Mouse (Mus musculus) right cerebral cortex, postnatal 14 days (tissue): ENCODE results near the gene Lrrc73.

Source experiments
- DNase-seq: peaks from one replicate; pipeline ENCODE4 v3.0.0; 2022

Lrrc73 gene

GRCm38 (mm10) chr17:46297028-46297363 is 43.7 kb downstream of the Lrrc73 start:
- no peak for DNase-seq

GRCm38 (mm10) chr17:46297364-46298219 is 44.3 kb downstream of the Lrrc73 start, which contains the start of gene Dlk2:
TSS of gene Dlk2 (plus strand) at chr17:46297421.
- DNase-seq = peak; percentile 73

GRCm38 (mm10) chr17:46298220-46298913 is 45.0 kb downstream of the Lrrc73 start:
- DNase-seq = peak; percentile 87

DNA sequence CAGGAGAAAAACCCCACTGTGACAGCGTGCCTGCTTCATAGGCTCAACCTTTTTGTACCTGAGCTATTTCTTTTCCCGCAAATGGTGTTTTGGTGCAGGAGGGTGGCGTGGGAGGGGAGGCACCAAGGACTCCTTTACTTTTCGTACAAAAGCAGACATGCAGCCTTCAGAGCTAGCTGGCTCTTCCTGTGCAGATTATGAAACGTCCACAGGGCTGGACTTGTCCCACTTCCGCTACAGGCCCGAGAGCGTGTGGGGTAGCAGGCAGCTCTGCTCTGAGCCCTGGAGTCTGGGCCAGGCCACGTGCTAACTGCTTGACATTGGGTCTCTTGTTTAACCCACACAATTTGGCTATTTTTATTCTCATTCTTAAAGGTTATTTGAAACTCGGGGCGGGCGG is 48.6 kb downstream of the Lrrc73 start:
- no peak for DNase-seq

DNA sequence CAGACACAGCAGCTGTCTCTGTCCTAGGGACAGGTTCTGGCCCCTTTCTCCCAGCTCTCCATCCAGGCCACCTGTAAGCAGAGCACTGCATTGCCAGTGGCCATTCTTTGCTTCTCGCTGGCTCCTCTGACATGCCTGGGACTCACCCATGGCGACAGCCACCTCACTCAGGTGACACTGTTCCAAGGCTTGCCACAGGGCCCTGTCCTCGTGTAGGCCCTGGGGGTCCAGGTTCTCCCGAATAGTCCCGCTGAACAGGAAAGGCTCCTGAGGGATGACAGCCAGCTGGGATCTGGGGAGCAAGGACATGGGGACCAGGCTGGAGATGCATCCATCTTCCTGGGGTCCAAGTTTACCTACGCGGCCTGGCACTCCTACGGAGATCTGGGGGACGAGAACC is 50.9 kb downstream of the Lrrc73 start:
- no peak for DNase-seq
